Mouse (Mus musculus) liver, embryonic 15.5 days (tissue): ENCODE measurements around the gene Paqr6. TPM values are rescaled to one million over a fixed set of nuclear protein-coding genes. Genes with fewer than 3 reads are reported as not detected.
A peak's percentile ranks its signal among the peaks of the same experiment; 100 is the strongest.

Source experiments
- ATAC-seq: fragments of 200-750 bp; cut with Nextera tagmentation; 2 replicates; pipeline ENCODE4 v1.8.0; 2017; ENCODE audit warnings: moderate number of reproducible peaks, mild to moderate bottlenecking, moderate library complexity; ENCODE audit not compliant: insufficient read depth
- H3K27ac ChIP-seq: fragments of 300-500 bp; sonication (generic); replicated peaks from 2 replicates; pipeline ENCODE4 v1.5.1; 2015; ENCODE audit warnings: mild to moderate bottlenecking, inconsistent platforms
- H3K27me3 ChIP-seq: fragments of 300-500 bp; sonication (generic); 2 replicates; pipeline ENCODE4 v1.6.1; 2015; ENCODE audit warnings: mild to moderate bottlenecking, inconsistent platforms
- H3K36me3 ChIP-seq: fragments of 300-500 bp; sonication (generic); replicated peaks from 2 replicates; pipeline ENCODE4 v1.6.1; 2015; ENCODE audit warnings: moderate library complexity, mild to moderate bottlenecking, inconsistent platforms
- H3K4me1 ChIP-seq: fragments of 300-500 bp; sonication (generic); replicated peaks from 2 replicates; pipeline ENCODE4 v1.6.1; 2015; ENCODE audit warnings: inconsistent platforms
- H3K4me2 ChIP-seq: fragments of 300-500 bp; sonication (generic); 2 replicates; pipeline ENCODE4 v1.6.1; 2015; ENCODE audit warnings: moderate library complexity, mild to moderate bottlenecking, inconsistent platforms
- H3K4me3 ChIP-seq: fragments of 300-500 bp; sonication (generic); replicated peaks from 2 replicates; pipeline ENCODE4 v1.5.1; 2015; ENCODE audit warnings: mild to moderate bottlenecking, inconsistent platforms
- H3K9ac ChIP-seq: fragments of 300-500 bp; sonication (generic); 2 replicates; pipeline ENCODE4 v1.6.1; 2015; ENCODE audit warnings: moderate library complexity, mild to moderate bottlenecking, inconsistent platforms
- H3K9me3 ChIP-seq: fragments of 300-500 bp; sonication (generic); replicated peaks from 2 replicates; pipeline ENCODE4 v1.6.1; 2016; ENCODE audit warnings: inconsistent platforms
- WGBS: fragments of 180-500 bp; shearing (Covaris S2); methylation state at CpG from one replicate; pipeline ENCODE4 v1.1.7; 2015; ENCODE audit warnings: mixed read lengths; ENCODE audit not compliant: insufficient replicate concordance; 5-methylcytosine and 5-hydroxymethylcytosine counted together
- polyA plus RNA-seq: library from polyadenylated mRNA; unstranded; fragments of >200 nt; fragmentation: Nextera tagmentation; extraction: Ambion mirVana; gene quantifications from 2 replicates; pipeline ENCODE4 v1.2.1, GENCODE M21; 2015

Paqr6 gene
- polyA plus RNA-seq, 1 experiment from 2014 or later = 5.4 TPM

DNA sequence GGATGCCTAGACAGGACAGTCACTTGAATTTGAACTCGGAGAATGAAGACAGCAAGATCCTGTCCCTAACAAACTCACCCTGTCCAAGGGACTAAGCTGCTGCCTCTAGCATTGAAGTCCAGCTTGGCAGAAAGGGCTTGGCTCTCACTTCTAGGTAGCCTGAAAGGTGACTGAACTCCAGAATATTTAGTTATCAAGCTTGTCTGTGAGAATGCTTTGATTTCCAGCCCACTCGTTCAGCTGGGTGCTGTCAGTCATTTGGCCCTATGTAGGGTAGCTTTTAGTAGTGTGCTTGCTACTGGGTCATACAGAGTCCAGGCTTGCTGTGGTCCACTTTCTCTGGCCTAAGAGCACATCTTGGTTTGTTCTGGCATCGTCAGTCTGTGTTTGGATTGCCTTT, 25.4 kb upstream of the Paqr6 start:
- peaks cover 65% of the 10 kb centered on the region for H3K4me1 ChIP-seq
- H3K27ac ChIP-seq = peak overlapping the region; percentile 96
- H3K36me3 ChIP-seq = peaks cover 37% of the 10 kb centered on the region
- H3K9me3 ChIP-seq = no peaks in the 10 kb centered on the region
- H3K4me3 ChIP-seq = peak overlapping the region; percentile 73
- H3K9ac ChIP-seq = peak overlapping the region; percentile 39
- H3K27me3 ChIP-seq = no peaks in the 10 kb centered on the region
- ATAC-seq = no peak
- WGBS = 57% methylated on average over 3 of the region's 3 CpGs
- H3K4me2 ChIP-seq = peak overlapping the region; percentile 84

DNA sequence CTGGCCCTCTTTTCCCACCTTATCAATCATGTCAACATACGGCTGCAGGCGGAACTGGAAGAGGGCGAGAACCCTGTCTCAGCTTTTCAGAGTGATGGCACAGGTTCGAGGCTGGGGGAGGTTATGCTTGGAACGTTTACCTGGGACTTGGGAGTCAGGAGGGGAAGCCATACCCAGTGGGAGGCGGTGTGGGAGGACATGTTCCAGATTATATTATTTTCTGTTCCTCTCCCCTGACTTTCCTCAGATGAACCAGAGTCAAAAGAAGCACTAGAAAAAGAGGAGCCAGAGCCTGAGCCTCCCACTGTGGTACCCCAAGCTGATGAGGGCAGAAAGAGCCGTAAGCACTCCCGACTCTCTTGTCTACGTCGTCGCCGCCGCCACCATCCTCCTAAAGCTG, 13.7 kb upstream of the Paqr6 start:
- no peak overlapping the region for H3K9ac ChIP-seq
- H3K4me1 ChIP-seq = no peaks in the 10 kb centered on the region
- no peak overlapping the region for H3K27ac ChIP-seq
- no peaks in the 10 kb centered on the region for H3K27me3 ChIP-seq
- H3K4me2 ChIP-seq = no peak overlapping the region
- no peak for ATAC-seq
- 86% methylated on average over 13 of the region's 13 CpGs for WGBS
- H3K36me3 ChIP-seq = peaks cover 100% of the 10 kb centered on the region
- H3K9me3 ChIP-seq = no peaks in the 10 kb centered on the region
- no peak overlapping the region for H3K4me3 ChIP-seq

DNA sequence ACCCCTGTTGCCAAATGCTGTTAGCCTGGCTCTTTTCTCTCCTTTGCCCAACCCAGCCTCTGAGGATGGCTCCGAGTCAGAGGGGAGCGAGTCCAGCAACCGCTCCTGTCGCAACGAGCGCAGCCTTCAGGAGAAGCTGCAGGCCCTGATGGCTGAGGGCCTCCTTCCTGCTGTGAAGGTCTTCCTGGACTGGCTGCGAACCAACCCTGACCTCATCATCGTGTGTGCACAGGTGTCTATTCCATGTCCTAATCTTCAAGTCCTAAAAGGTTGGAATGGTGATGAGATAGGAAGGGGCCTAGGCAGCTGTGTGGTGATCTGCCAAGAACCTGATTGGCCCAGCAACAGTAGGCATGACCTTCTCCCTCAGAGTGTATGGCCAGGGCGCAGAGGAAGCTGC, 11.5 kb upstream of the Paqr6 start:
- no peaks in the 10 kb centered on the region for H3K9me3 ChIP-seq
- no peak overlapping the region for H3K4me3 ChIP-seq
- no peak overlapping the region for H3K9ac ChIP-seq
- no peak overlapping the region for H3K27ac ChIP-seq
- H3K4me1 ChIP-seq = no peaks in the 10 kb centered on the region
- WGBS = 90% methylated on average over 9 of the region's 9 CpGs
- no peak for ATAC-seq
- H3K36me3 ChIP-seq = peaks cover 100% of the 10 kb centered on the region
- H3K4me2 ChIP-seq = no peak overlapping the region
- H3K27me3 ChIP-seq = no peaks in the 10 kb centered on the region

DNA sequence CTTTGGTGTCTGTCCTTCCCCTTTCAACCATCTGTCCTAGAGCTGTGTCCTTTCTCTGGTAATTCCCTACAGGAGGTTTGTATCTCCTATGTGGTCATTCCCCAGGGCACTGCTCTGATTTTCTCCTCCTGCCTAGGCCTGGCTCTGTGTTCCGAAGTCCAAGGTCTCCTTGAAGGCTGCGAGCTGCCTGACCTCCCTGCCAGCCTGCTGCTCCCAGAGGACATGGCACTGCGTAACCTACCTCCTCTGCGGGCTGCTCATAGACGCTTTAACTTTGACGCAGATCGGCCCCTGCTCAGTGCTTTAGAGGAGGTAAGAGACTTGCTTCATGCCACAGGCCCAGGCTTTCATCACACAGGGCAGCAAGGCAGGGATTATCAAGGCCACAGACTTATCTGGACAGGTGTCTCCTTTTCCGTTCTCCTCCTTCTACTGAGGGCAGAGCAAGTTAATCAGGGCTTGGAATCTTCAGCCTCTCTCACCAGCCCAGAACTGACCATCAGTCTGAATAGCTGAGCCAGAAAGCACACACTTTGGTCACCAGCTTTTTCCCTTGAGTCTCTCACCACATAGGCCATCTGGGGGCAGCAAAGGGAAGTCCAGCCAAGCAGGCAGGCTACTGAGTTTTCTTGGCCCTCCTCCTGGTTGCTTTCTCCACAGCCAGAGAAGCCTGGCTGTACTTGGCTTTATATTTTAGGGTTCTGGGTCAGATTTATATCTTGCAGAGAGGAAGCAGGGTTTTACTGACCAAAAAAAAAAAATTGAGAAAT, 9.8 kb upstream of the Paqr6 start:
- Histone ChIP-seq H3K4me2 (no peak overlapping the region), H3K36me3 (peaks cover 100% of the 10 kb centered on the region), H3K4me3 (no peak overlapping the region), H3K27me3 (no peaks in the 10 kb centered on the region), H3K4me1 (peaks cover 3% of the 10 kb centered on the region; the same call in 1 of the 2 replicates), H3K9me3 (no peaks in the 10 kb centered on the region), H3K9ac (no peak overlapping the region), H3K27ac (0 out of 2 replicates have a peak overlapping the region, but pooled peaks have one; percentile 14)
- 89% methylated on average over 8 of the region's 8 CpGs for WGBS
- ATAC-seq = no peak

DNA sequence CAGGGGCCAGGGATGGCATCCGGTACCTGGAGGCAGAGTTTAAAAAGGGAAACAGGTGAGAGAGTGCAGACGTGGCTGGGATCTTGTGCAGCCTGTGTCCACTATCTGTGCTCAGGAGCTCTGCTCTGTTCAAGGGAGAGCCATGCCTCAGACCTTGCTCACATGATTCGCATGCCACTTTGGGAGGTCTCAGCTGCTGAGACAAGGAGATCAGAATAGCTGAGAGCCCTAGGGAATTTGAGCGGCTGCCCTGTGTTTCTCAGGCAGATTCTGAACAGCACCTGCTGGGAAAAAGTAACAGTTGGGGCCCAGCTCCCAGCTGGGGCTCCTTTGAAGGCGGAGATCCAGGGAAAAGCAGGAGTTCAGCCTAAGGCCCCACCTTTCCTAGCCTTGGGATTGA, 4.8 kb upstream of the Paqr6 start:
- Histone ChIP-seq H3K4me2 (no peak overlapping the region), H3K4me3 (no peak overlapping the region), H3K27me3 (peaks cover 6% of the 10 kb centered on the region; the same call in 1 of the 2 replicates), H3K9me3 (no peaks in the 10 kb centered on the region), H3K9ac (no peak overlapping the region), H3K36me3 (peaks cover 81% of the 10 kb centered on the region), H3K4me1 (peaks cover 52% of the 10 kb centered on the region), H3K27ac (no peak overlapping the region)
- no peak for ATAC-seq
- WGBS = 77% methylated on average over 5 of the region's 5 CpGs

DNA sequence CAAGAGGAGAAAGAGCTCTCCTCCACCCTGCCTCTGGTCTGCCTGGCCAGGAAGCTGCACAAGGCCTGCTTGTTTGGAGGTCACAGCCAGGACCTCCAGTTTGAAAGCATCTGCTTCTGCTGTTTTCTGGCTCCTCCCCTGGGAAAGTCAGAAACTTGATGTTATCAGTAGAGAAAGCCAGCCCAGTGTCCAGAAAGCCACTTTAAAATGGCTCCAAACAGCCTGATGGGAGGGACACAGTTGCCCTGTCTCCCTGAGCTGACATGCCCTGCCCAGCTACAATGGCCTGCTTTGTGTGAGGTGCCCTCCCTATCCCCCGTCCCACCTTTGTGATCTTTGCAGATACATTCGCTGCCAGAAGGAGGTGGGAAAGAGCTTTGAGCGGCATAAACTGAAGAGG, 4.4 kb upstream of the Paqr6 start:
- H3K9ac ChIP-seq = no peak overlapping the region
- peaks cover 56% of the 10 kb centered on the region for H3K4me1 ChIP-seq
- no peak for ATAC-seq
- H3K9me3 ChIP-seq = no peaks in the 10 kb centered on the region
- peaks cover 77% of the 10 kb centered on the region for H3K36me3 ChIP-seq
- H3K27ac ChIP-seq = no peak overlapping the region
- peaks cover 10% of the 10 kb centered on the region for H3K27me3 ChIP-seq
- 76% methylated on average over 3 of the region's 3 CpGs for WGBS
- H3K4me3 ChIP-seq = no peak overlapping the region
- H3K4me2 ChIP-seq = no peak overlapping the region

DNA sequence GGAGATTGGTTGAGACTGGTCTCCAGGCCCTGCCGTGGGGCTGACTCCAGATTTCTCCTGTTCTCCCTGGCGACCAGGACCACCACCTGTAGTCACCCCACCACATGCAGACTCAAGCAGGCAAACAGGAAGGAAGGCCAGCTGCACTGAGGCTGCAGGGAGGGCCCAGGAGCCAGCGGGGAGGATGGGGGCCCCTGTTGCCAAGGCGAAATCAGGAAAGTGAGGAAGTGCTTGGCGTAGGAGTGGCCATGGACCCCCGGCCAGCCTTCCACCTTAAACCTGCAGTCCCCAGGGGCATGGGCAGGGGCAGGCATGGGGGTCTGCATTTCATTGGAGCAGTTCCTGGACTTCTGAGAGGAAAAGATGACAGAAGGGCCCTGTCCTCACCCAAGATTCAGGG, 3.3 kb upstream of the Paqr6 start:
- H3K27ac ChIP-seq = 0 out of 2 replicates have a peak overlapping the region, but pooled peaks have one; percentile 10
- peaks cover 66% of the 10 kb centered on the region for H3K36me3 ChIP-seq
- H3K4me1 ChIP-seq = peaks cover 67% of the 10 kb centered on the region
- peaks cover 21% of the 10 kb centered on the region for H3K27me3 ChIP-seq
- no peaks in the 10 kb centered on the region for H3K9me3 ChIP-seq
- no peak overlapping the region for H3K9ac ChIP-seq
- no peak for ATAC-seq
- 46% methylated on average over 6 of the region's 6 CpGs for WGBS
- no peak overlapping the region for H3K4me2 ChIP-seq
- H3K4me3 ChIP-seq = no peak overlapping the region

DNA sequence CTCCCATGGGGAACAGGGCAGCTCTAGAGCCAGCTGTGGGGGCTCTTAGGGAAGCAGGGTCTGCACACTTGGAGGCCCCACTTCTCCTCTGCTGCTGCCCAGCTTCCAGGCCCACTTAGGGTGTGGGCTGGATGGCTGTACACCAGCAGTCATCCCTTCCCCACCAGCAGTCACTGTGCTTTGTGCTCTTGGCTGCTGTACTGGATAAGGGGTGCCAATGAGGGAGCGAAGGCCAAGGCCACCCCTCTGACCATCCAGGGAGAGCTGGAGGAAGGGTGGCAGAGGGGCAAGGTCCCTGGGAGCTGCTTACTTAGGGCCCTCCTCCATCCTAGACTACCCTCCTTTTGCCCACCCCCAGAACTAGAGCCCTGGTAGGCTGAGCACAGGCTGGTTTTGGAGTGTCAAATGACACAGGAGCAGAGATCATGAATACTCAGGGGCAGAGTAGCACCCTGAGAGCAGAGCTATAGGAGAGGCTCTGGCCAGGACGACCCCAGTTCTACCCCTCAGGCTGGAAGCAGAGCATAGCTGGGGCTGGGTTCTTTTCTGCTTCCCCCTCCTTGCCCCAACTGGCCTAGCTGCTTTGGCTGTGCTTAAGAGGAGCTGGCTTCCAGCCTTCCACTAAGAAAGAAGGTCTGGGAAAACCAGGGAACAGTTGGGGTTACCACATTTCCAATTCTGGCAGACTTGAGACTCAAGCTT, 2.6 kb upstream of the Paqr6 start:
- Histone ChIP-seq H3K27me3 (peaks cover 28% of the 10 kb centered on the region), H3K4me2 (0 out of 2 replicates have a peak overlapping the region, but pooled peaks have one; percentile 80), H3K9ac (peak overlapping the region; percentile 11; the same call in 1 of the 2 replicates), H3K27ac (peak overlapping the region; percentile 94), H3K4me3 (no peak overlapping the region), H3K4me1 (peaks cover 69% of the 10 kb centered on the region), H3K9me3 (no peaks in the 10 kb centered on the region), H3K36me3 (peaks cover 59% of the 10 kb centered on the region)
- WGBS = 68% methylated on average over 2 of the region's 2 CpGs
- ATAC-seq = no peak

DNA sequence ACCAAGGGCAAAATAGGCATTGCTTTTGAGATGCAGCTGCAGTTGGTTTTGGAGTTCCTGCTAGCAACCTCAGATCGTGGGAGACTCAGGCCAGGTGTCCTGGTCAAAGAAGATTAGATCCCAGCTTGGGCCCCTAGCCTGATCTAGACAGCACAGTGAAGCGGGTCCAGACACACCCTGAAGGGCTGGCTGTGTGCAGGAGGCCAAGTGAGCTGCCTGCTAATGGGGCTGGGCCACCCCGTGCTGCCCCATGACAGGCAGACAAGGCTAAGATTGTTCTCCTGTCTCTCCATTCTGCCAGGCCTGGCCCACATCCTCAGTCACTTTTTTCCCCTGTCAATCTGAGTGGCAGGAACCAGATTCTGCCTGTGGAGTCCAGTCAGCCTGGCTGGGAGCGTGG, 684 bp upstream of the Paqr6 start:
- peak; percentile 94 for ATAC-seq
- Histone ChIP-seq H3K27ac (peak overlapping the region; percentile 94), H3K36me3 (peaks cover 40% of the 10 kb centered on the region), H3K27me3 (peaks cover 36% of the 10 kb centered on the region), H3K4me3 (peak overlapping the region; percentile 59), H3K4me1 (peaks cover 75% of the 10 kb centered on the region), H3K4me2 (peak overlapping the region; percentile 80), H3K9me3 (no peaks in the 10 kb centered on the region), H3K9ac (peak overlapping the region; percentile 56)
- WGBS = 31% methylated on average over 4 of the region's 4 CpGs

DNA sequence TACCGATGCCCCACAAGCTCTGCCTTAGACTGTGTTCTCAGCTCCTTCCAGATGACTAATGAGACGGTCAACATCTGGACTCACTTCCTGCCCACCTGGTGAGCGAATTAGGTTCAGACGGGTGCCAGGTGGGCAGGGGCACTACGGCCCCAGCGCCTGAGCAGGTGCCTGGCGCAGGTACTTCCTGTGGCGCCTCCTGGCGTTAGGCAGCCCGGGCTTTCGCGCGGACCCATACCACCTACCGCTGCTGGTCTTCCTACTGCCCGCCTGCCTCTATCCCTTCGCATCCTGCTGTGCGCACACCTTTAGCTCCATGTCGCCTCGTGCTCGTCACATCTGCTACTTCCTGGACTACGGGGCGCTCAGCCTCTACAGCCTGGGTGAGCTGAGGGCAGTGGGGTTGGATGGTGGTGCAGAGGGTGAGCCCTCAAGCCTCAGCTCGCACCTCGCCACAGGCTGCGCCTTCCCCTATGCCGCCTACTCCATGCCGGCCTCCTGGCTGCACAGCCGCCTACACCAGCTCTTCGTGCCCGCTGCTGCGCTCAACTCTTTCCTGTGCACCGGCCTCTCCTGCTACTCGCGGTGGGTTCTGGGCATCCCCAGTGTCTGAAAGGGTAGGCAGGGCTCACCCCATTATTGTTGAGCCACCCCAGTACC, 1.4 kb downstream of the Paqr6 start:
- no peak for ATAC-seq
- H3K4me2 ChIP-seq = peak overlapping the region; percentile 80
- peaks cover 18% of the 10 kb centered on the region for H3K36me3 ChIP-seq
- peak overlapping the region; percentile 59 for H3K4me3 ChIP-seq
- 33% methylated on average over 34 of the region's 34 CpGs for WGBS
- no peak overlapping the region for H3K27ac ChIP-seq
- peaks cover 60% of the 10 kb centered on the region for H3K4me1 ChIP-seq
- peaks cover 36% of the 10 kb centered on the region for H3K27me3 ChIP-seq
- H3K9ac ChIP-seq = no peak overlapping the region
- 0 out of 2 replicates have a peak, but pooled peaks cover 2% of the 10 kb centered on the region for H3K9me3 ChIP-seq
